Mouse (Mus musculus) left cerebral cortex, postnatal 4 days (tissue): ENCODE data around the gene Larp1. TPM values are rescaled to one million over a fixed set of nuclear protein-coding genes. Genes with fewer than 3 reads are reported as not detected.
A peak's percentile ranks its signal among the peaks of the same experiment; 100 is the strongest.

ENCODE experiments used
- DNase-seq: peaks from one replicate; pipeline ENCODE4 v3.0.0-alpha.2; 2022
- intact Hi-C: fragments of 180-260 bp; cut with DNase I; formaldehyde crosslinking; loops from one replicate; pipeline ENCODE4 v1.15.1; 2025
- total RNA-seq, 2 experiments: library from RNA; stranded (reverse); gene quantifications; 2 replicates each; pipeline ENCODE4 v1.2.3; 2021

Gene Larp1
- total RNA-seq, 2 experiments from 2014 or later, result 97.9 to 100.0 TPM

GRCm38 (mm10) chr11:57998168-57998567 is 10.7 kb upstream of the Larp1 start:
- intact Hi-C loops, result no loop called here
- DNase-seq, result no peak

- intact Hi-C loops, result no loop called here
- DNase-seq, result no peak
These were observed 10.0 kb upstream of the Larp1 start for GRCm38 (mm10) chr11:57998872-57999271.

GRCm38 (mm10) chr11:58003126-58003525 is 5.7 kb upstream of the Larp1 start:
- intact Hi-C loops, result no loop called here
- DNase-seq, result no peak

- DNase-seq, result no peak
- intact Hi-C loops, result no loop called here
These were observed 5.1 kb upstream of the Larp1 start for GRCm38 (mm10) chr11:58003734-58004133.

GRCm38 (mm10) chr11:58005110-58005509 is 3.8 kb upstream of the Larp1 start:
- intact Hi-C loops, result no loop called here
- DNase-seq, result no peak

- intact Hi-C loops, result no loop called here
These were observed 851 bp upstream of the Larp1 start for GRCm38 (mm10) chr11:58008013-58008412.

GRCm38 (mm10) chr11:58008437-58009050 is 320 bp upstream of the Larp1 start:
- DNase-seq, result peak; percentile 97
- intact Hi-C loops, result no loop called here

More at GRCm38 (mm10) chr11:58008013-58008412, 851 bp upstream of the Larp1 start:
- DNase-seq, result no peak

GRCm38 (mm10) chr11:58009516-58010141 is 765 bp downstream of the Larp1 start:
- intact Hi-C loops, result loop anchor here (5.0 kb wide), 1 partner anchor 47 kb away; no protein-coding TSS in a partner anchor
- peak; percentile 59 for DNase-seq

- DNase-seq, result no peak
- intact Hi-C loops, result loop anchor here (5.0 kb wide), 1 partner anchor 48 kb away; no protein-coding TSS in a partner anchor
These were observed 1.4 kb downstream of the Larp1 start for GRCm38 (mm10) chr11:58010226-58010781.

- DNase-seq, result no peak
- intact Hi-C loops, result loop anchor here (5.0 kb wide), 1 partner anchor 49 kb away; no protein-coding TSS in a partner anchor
These were observed 2.1 kb downstream of the Larp1 start for GRCm38 (mm10) chr11:58010930-58011329.

GRCm38 (mm10) chr11:58011813-58012212 is 2.9 kb downstream of the Larp1 start:
- DNase-seq, result no peak
- intact Hi-C loops, result loop anchor here (5.0 kb wide), 1 partner anchor 50 kb away; no protein-coding TSS in a partner anchor

GRCm38 (mm10) chr11:58012674-58013073 is 3.8 kb downstream of the Larp1 start:
- no peak for DNase-seq
- intact Hi-C loops, result loop anchor here (5.0 kb wide), 1 partner anchor 50 kb away; no protein-coding TSS in a partner anchor

GRCm38 (mm10) chr11:58013100-58013499 is 4.2 kb downstream of the Larp1 start:
- intact Hi-C loops, result loop anchor here (5.0 kb wide), 1 partner anchor 51 kb away; no protein-coding TSS in a partner anchor

GRCm38 (mm10) chr11:58014604-58015003 is 5.7 kb downstream of the Larp1 start:
- intact Hi-C loops, result loop anchor here (5.0 kb wide), 1 partner anchor 52 kb away; no protein-coding TSS in a partner anchor

More at GRCm38 (mm10) chr11:58013100-58013499, 4.2 kb downstream of the Larp1 start:
- no peak for DNase-seq

GRCm38 (mm10) chr11:58015339-58015738 is 6.5 kb downstream of the Larp1 start:
- no peak for DNase-seq
- intact Hi-C loops, result no loop called here

More at GRCm38 (mm10) chr11:58014604-58015003, 5.7 kb downstream of the Larp1 start:
- no peak for DNase-seq

- no peak for DNase-seq
- intact Hi-C loops, result no loop called here
These were observed 7.5 kb downstream of the Larp1 start for GRCm38 (mm10) chr11:58016371-58016770.

- intact Hi-C loops, result no loop called here
- DNase-seq, result no peak
These were observed 8.6 kb downstream of the Larp1 start for GRCm38 (mm10) chr11:58017422-58017821.

- DNase-seq, result no peak
- intact Hi-C loops, result no loop called here
These were observed 9.4 kb downstream of the Larp1 start for GRCm38 (mm10) chr11:58018287-58018686.

GRCm38 (mm10) chr11:58018701-58019100 is 9.8 kb downstream of the Larp1 start:
- DNase-seq, result no peak
- intact Hi-C loops, result no loop called here

GRCm38 (mm10) chr11:58021095-58021494 is 12.2 kb downstream of the Larp1 start:
- intact Hi-C loops, result no loop called here
- DNase-seq, result no peak

GRCm38 (mm10) chr11:58021618-58022017 is 12.8 kb downstream of the Larp1 start:
- intact Hi-C loops, result no loop called here
- no peak for DNase-seq

- intact Hi-C loops, result no loop called here
- no peak for DNase-seq
These were observed 15.4 kb downstream of the Larp1 start for GRCm38 (mm10) chr11:58024271-58024670.
